Mouse (Mus musculus): Measurements from ENCODE around the gene Ngef.

The Ngef gene

DNA sequence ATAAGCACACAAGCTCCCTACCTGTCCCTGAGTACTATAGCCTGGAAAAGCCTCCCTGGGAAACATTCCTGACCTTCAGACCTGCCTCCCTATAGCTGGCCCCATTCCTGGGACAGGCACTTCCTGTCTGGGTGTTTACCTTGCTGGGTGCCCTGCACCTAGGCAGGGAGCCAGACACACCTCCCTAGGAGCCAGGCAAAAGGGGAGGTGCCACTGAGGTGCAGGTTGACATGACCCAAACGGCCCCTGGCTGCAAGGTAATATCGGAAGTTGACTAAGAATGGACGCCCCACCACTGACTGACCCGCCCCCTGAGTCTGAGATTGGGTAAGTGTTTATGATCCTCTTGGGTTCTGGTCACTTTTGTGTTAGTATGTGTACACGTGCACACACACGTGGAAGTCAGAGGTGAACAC is at the start of gene Ngef:
Gene Ngef, minus strand, starts transcription at position 71 of the 416 bp plus-strand sequence.
- DNase-seq: no peak

DNA sequence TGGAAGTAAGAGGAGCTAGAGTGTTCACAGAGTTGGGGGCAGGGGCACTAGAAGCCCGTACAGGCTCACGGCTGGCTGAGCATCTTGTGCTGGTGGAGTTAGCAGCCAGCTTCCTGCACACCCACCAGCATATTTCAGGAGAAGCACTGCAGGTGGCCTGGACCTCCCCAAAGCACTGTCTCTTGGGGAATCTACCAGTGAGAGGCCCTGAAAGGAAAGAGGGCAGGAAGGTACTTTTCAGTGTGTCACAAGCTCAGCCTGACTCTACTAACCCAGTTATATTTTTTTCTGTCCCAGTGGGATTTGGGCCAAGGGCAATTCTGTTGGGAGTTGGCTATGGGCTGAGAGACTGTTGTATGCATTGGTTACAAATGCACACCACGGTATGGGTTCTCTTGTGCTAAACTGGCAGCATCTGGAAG is 48.2 kb upstream of the Ngef start:
- peak in 1 of 2 experiments; percentile 64 for DNase-seq

DNA sequence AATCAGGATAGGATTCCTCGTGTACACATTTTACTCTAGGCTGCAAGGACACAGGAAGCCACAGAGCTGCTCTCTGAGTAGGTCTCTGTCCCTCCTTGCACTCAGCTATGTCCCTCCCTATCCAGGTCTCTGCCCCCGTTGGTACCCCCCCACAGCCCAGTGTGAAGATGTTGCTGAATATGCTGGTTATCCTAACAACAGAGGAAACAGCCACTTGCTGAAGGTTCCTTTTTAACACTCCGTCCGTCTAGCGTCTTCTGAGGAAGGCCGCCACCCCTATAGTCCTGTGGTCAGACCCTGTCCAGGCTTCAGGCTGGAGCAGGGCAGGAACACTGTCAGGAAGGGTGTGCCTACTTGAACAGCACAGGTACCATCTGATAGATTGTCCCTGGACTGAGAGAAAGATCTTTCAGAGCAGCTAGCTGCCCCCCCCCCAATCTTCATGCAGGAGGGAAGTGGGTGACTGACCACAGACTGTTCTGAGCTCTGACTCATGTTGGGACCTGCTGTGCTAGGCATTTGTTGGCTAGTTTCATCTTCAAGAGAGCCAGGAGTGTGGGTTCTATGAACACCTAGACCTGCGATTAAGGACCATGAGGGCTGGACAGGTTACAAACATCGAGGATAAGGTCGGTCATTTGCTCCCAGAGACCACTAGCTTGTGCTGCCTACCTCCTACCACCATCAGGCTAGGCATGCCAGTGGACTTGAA is 47.6 kb upstream of the Ngef start:
- no peak for DNase-seq

DNA sequence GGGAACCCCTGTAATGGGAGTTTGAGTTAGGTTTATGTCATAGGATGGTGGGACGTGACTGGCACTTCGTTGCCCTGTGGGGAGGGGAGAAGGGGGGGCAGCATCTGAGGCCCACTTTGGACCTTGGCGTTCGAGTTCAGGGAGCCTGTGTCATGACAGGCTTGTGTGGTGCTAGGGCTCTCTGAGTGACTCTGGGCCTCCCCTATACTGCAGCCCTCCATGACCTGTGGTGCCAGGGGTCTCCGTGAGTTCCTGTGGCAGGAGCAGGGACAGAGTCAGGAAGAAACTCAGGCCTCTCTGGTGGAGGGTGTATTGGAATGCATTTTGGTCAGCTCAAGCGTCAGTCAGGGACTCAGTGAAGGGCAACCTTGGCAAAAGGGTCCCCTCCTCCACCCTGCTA is 47.0 kb upstream of the Ngef start:
- DNase-seq: no peak

DNA sequence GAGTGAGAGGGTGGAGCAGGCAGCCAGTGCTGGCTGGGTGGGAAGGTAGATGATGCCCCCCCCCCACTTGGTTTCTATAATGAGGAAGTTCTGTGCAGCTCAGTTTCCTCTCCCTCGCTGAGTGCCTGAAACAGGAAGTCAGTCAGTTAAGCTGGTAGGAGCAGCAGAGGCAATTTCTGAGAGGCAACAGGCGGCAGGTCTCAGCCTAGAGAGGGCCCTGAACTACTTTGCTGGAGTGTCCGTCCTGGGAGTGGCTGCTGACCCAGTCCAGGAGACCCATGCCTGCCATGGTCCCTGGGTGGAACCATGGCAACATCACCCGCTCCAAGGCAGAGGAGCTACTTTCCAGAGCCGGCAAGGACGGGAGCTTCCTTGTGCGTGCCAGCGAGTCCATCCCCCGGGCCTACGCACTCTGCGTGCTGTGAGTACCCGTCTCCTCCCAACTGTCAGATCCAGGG is 46.6 kb upstream of the Ngef start, which contains the start of gene Inpp5d:
Gene Inpp5d, plus strand, starts transcription at position 102 of the 458 bp plus-strand sequence.
- peak; percentile 39 to 72 for DNase-seq

DNA sequence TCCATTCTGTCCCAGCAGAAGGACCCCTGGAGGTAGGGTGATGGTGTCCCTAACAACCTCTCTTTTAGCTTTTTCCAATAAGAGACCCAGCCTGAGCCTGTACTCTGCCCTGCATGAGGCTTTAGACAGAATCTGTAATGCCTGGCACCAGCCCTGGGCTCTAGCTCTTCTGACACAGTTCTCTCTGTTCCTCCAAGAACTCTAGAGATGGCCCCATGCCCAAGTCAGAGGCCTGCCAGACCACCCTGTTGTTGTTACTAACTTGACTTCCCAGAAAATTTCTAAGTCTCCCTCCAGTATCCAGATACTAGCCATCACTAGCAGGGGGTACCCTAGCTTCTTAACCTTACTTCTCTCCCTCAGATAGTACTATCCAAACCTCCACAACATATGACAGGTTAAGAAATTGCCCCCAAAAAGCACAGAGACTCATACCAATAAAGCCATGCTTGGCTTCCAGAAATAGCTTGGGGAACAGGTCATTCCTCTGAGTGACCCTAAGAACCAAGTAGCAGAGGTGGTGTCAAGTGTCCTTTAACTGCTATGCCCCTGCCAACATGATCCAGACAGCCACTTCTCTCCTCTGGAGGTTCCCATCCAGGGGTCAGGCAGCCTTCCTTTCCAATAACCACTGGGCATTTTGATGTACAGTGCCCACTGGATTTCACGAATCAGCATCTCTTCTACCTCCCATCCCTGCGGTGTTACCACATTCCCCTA is 41.1 kb upstream of the Ngef start:
- no peak for DNase-seq

DNA sequence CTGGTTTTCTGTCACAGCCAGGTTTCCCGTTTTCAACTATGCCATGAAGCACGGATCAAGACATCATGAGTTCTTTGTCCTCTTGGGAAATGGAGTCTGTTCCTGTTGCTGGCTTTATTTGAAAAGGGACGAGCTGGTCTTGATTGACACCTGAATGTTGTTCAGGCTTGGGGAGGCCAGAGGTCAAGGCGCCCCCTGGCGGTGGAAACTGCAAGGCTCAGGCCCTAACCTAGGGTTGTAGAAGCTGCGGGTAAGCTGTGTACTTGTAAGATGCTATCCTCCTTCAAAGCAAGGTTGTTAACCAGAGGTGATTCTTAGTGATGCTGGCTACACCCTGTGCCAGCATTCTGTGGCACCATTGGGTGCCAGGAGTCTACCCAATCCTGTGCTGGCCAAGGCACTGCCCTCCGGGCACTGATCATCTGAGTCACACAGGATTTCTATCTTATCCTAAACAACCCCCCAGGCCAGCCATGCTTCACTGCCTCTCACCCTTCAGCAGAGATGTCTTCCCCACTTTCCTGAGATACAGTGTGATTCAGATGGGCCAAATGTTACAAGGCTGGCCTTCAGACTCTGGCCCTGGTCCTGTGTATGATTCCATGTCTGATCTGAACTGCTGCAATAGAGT is 34.9 kb upstream of the Ngef start:
- peak; percentile 52 to 59 for DNase-seq

DNA sequence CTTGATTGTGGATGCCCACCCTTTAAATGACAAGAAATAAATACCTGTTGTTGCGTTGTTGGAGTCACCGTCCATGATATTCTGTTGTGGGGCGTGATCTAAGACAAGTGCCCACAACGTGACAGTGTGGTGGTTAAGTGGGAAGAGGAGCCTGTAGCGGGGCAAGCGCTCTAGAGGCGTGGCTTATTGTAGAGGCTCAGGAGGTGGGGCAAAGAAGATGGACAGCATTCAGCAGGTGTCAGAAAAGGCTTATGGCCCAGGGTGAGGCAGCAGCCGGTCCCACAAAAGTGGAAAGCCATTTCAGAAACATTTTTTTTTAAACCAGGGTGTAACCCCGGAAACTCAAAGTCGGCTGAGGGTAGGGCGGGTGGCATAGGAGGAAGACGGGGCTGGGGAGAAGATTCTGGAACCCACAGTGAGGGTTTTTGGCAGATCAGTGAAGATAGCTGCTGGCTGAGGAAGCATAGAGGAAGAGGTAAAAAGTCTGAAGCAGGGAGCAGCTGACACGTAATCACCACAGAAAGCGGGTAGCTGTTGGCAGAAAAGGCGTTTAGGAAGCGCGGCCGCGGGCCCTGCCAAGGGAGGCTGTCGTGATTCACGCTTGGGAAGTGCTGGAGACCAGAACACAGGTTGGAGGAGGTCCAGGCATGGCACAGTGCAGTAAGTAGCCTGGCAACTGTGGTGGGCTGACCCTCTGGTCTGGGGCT is 33.9 kb upstream of the Ngef start:
- peak; percentile 30 to 64 for DNase-seq

DNA sequence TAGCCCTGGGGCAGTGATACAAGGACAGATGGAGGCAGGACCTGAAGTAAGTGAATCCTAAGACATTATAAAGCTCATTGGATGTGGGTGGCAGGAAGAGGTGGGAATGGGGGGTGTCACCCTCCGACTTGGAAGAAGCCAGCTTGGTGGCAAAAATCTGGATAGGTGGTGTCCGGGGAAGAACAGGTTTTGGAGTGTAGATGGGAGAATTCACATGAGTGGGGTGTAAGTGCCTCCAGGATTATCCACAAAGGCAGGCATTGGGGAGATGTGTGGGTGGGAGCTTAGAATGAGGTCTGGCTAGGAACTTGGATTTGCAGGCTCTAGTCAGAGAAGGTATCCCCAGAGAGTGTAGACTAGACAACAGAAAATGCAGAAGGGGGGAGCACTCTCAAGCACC is 31.6 kb upstream of the Ngef start:
- no peak for DNase-seq

DNA sequence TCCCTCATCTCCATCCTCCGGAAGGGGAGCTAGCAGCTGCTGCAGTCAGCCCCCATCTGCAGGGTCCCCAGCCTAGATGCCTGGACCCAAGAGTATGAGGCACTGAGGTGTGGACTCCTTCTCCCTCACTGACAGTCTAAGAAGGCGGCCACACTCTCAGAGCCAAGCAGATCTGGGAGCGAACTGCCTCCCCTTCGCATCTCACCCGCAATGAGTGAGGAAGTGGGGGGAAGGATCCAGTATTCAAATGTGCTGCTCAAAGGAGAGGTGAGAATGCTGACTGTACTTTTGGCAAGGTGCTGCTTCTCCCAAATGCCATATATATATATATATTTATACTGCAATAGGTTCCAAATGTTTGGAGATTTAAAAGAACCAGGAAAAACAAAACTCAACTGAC is 29.7 kb upstream of the Ngef start:
- no peak for DNase-seq

DNA sequence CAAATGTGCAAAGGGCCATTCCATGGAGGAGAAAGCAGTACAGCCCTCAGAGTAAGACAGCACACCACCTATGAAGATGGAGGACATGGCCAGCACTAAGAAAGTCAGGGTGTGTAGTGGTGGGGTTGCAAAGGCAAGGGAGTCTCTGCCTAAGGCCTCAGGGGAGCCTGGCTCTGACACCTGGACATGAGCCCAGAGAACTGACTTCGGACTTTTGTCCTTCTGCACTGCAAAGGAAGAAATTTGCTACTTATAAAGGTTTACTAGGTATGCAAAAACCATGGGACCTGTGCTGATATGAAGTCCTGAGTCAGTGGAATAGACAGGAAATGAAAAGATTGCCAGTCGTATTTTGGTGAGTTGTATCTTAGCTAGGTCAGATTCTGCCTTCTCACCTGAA is 28.1 kb upstream of the Ngef start:
- no peak for DNase-seq

DNA sequence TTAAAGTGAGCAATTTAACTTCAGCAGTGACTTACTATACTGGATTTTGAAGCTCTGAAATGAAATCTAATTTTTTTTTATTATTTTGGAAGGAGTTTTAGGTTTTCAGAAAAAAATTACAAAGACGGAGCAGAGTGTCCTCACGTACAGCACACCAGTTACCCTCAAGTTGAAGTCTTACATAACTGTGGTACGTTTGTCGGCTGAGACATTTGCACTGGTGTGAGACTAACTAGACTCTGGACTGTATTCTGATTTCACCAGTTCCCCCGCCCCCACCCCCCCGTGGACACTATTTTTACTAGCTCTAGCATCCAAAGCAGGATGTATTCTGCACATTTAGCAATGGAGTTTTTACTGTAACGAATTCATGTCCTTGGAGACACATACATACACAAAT is 26.9 kb upstream of the Ngef start:
- DNase-seq: no peak

DNA sequence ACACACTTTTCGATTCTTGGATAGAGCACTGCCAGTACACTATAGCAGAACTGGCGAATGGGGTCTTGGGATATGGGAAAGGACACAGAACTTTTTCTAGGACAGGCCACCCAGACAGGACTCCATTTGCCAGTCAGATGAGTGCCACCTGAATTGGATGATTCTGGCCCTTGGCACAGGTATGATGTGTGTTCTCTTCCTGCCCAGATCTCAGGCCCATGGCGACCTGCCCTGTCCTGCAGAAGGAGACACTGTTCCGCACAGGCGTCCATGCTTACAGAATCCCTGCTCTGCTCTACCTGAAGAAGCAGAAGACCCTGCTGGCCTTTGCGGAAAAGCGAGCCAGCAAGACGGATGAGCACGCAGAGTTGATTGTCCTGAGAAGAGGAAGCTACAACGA is 21.0 kb upstream of the Ngef start:
- DNase-seq: no peak

DNA sequence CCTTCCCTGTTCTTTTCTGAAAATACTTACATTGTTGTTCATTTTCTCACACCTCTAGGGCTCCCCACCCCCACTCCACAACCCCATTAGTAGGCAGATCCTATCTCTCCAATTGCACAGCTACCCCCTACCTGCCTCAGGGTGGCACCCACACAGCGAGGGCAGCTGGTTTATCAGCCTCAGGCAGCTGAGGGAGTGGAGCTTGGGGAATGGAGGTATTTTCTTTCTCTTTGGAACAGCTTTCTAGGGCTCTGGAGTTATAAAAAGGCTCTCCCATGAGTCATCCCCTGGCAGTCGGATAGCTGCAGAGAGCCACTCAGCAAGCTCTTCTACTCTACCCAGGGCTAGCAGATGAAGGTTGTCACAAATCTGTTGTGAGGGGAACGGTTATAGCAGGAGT is 20.6 kb upstream of the Ngef start:
- no peak for DNase-seq

DNA sequence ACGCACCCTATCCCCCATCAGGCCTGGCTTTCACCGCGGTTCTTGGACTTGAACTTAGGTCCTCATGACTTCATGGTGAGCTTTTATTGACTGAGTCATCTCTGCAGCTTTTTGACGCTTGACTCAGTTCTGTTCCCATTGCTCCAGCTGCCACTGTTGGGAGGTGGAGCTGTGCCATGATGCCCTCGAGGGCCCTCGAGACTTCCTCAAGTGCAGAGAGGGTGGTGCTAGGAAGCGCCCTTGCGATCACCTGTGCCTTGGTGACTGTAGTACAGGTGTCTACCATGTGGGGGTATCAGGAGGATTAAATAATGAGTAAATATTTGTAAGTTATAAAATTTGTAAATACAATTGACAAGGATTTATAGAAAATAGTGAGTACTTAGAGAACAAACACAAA is 16.3 kb upstream of the Ngef start:
- no peak for DNase-seq

DNA sequence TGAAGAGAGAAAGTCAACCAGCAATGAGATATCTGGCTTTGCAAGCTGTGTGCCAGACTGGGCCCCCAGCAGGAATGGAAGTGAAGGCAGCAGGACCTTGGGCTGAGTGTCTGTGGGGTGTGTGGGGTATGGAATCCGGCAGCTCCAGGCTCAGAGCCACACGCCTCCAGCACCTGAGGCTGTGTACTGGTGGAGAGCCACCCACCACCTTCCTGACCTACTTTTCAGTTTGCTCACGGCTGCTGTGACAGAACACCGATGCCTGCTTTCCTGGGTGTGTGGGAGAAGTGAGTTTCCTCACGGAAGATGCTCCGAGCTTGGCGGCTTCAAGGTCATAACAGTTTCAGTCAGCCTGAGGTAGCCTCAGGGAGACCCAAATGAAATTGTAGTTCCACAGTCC is 15.5 kb upstream of the Ngef start:
- no peak for DNase-seq

DNA sequence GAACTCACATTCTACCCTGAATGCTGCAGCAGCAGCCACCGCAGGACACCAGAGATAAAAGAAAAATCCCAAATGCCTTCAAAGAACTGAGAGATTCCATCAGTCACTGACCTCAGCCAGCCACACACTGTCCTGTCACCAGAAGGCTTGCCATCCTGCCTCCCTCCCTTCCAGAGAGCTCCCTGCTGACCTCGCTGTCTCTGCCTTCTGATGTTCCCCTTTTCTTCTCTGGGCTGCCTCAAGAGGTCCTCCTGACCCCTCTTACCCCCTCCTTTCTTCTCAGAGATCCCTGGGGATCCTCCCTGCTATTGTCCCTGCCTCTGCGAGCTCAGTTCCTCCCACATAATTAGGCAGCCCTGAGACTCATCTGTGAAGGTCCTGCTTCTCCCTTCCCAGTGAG is 7.2 kb upstream of the Ngef start:
- no peak for DNase-seq

DNA sequence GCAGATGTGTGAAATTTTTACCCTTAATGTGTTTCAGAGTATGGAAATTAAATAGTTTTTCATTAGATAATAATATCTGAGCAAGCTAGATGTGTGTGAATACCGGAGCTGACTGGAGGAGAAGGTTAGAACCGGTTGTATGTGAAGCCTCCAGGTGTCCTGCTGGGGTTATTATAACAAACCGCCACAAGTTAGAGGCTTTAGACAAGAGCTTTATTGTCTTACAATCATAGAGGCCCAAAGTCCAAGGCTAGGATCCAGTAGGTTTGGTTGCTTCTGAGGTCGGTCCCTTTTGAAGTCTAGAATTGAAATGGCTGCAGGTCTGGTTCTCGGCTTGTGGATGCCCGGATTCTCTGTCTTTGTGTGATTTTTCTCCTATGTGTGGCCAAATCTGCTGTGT is 5.3 kb upstream of the Ngef start:
- DNase-seq: no peak

DNA sequence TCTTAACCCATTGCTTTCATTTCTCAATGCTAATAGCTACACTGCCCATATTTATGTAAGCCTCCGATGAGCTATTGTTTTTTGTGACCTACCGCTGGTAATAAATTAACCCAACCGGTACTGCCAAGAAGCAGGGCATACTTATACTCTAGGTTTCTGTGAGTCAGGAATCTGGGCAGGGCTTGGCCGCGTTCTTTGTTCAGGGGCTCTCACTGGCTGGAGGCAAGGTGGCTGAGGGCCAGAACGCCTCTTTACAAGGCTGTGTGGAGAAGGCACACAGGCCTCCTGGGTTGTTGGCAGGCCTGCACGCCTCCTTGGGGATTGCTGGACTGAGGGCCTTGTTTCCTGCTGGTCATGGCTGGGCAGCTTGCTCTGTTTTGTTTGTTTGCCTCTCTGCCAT is 1.1 kb upstream of the Ngef start:
- DNase-seq: no peak

DNA sequence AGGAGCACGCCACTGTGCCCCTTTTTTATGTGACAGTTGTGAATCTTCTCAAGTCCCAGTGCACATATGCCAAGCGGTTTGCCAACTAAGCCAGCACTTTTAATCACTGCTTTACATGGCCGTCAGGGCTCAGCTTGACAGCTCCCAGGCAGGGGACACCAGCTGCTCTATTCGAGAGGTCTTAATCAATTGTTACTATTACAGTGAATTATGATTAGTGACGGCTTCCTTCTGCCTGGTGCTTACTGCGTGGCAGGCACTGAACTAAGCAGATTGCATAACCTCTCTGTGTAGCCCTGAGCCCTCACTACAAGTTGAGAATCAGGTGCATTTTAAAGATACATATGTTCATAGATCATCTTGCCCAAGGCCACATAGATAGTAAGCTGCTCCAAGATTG is 683 bp upstream of the Ngef start:
- DNase-seq: no peak

DNA sequence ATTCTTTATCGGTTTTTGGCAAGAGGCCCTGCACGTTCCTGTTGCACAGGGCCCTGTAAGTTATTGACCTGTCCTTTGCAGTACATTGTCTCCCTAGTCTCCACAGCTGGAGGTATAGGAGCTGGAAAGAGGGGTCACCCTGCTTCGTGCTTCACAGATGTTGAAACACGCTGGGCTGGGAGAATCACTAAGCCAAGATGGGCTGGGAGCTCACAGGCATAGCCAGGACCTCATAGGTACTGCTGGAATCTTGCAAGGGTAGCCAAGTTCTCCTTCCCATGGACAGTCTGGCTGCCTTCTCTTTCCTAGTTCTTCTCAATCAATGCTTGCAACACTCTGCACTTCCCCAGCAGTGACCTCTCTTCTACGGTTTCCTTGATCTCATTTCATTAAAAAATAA is 409 bp downstream of the Ngef start:
- DNase-seq: no peak

DNA sequence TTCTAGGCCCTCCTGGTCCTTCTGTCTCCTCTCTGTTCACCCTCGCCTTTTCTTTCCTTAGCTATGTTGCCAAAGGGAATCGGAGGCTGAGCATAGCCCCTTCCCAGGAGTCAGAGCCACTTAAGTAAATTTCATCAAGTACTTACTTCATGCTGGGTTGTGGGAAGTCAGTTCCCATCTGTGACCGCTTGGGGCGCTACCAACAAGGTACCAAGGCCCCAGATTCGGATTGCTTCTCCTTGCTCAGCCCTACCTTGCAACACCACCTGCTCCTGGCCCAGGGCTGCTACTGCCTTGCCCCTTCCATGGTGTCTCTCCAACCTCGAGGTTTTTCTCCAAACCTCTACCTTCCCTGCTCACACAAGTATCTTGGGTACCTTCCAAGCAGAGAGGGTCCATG is 5.3 kb downstream of the Ngef start:
- DNase-seq: peak; percentile 15 to 16

DNA sequence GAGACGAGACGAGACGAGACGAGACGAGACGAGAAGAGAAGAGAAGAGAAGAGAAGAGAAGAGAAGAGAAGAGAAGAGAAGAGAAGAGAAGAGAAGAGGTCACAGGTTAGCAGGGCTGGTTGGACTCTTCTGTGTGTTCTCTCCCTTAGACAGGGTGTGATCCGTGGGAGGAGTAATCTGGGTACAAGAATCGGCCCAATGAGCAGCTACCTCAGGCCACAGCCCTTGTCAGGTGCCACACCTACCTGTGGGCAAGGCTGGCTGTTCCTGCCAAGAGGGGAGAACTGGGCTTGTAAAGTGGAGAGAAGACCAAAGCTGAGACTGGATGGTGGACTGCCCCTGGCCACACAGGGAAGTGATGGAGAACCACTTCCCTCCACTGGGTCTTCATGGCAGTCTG is 7.9 kb downstream of the Ngef start:
- DNase-seq: no peak

Measured in thymus, adult 18-20 months (tissue).